Mouse (Mus musculus): Measurements from ENCODE around the gene Adam8.

The Adam8 gene

GRCm38 (mm10) chr7:139992406-139992805, at the start of gene Adam8:
TSS of gene Adam8 (minus strand) at chr7:139992562.
- no peak for DNase-seq (ENCODE audit: low read depth)

- no peak for DNase-seq (ENCODE audit: low read depth)
Measured at GRCm38 (mm10) chr7:140037171-140037555, 44.8 kb upstream of the Adam8 start.

GRCm38 (mm10) chr7:140036281-140037170, 44.2 kb upstream of the Adam8 start, which contains the start of the genes Zfp511 and Tubgcp2:
TSS of gene Zfp511 (plus strand) at chr7:140036391.
TSS of gene Tubgcp2 (minus strand) at chr7:140036669.
- DNase-seq (ENCODE audit: low read depth), result peak; percentile 89

GRCm38 (mm10) chr7:140035456-140035855, 43.1 kb upstream of the Adam8 start:
- no peak for DNase-seq (ENCODE audit: low read depth)

- no peak for DNase-seq (ENCODE audit: low read depth)
Measured at GRCm38 (mm10) chr7:140033386-140033785, 41.0 kb upstream of the Adam8 start.

- DNase-seq (ENCODE audit: low read depth), result no peak
Measured at GRCm38 (mm10) chr7:140032366-140032765, 40.0 kb upstream of the Adam8 start.

- no peak for DNase-seq (ENCODE audit: low read depth)
Measured at GRCm38 (mm10) chr7:140031771-140032170, 39.4 kb upstream of the Adam8 start.

- DNase-seq (ENCODE audit: low read depth), result no peak
Measured at GRCm38 (mm10) chr7:140011336-140011735, 19.0 kb upstream of the Adam8 start.

GRCm38 (mm10) chr7:140007781-140008180, 15.4 kb upstream of the Adam8 start:
- DNase-seq (ENCODE audit: low read depth), result no peak

- no peak for DNase-seq (ENCODE audit: low read depth)
Measured at GRCm38 (mm10) chr7:140006861-140007611, 14.7 kb upstream of the Adam8 start.

GRCm38 (mm10) chr7:140004666-140005065, 12.3 kb upstream of the Adam8 start:
- no peak for DNase-seq (ENCODE audit: low read depth)

- no peak for DNase-seq (ENCODE audit: low read depth)
Measured at GRCm38 (mm10) chr7:140001086-140001740, 8.9 kb upstream of the Adam8 start.

GRCm38 (mm10) chr7:139998691-139999350, 6.5 kb upstream of the Adam8 start:
- DNase-seq (ENCODE audit: low read depth), result no peak

- DNase-seq (ENCODE audit: low read depth), result no peak
Measured at GRCm38 (mm10) chr7:139994676-139995075, 2.3 kb upstream of the Adam8 start.

- no peak for DNase-seq (ENCODE audit: low read depth)
Measured at GRCm38 (mm10) chr7:139994202-139994601, 1.8 kb upstream of the Adam8 start.

- DNase-seq (ENCODE audit: low read depth), result no peak
Measured at GRCm38 (mm10) chr7:139993532-139993931, 1.2 kb upstream of the Adam8 start.

GRCm38 (mm10) chr7:139990864-139991394, 1.4 kb downstream of the Adam8 start:
- DNase-seq (ENCODE audit: low read depth), result no peak

- no peak for DNase-seq (ENCODE audit: low read depth)
Measured at GRCm38 (mm10) chr7:139988272-139988671, 4.1 kb downstream of the Adam8 start.

- no peak for DNase-seq (ENCODE audit: low read depth)
Measured at GRCm38 (mm10) chr7:139984505-139984904, 7.9 kb downstream of the Adam8 start.

GRCm38 (mm10) chr7:139982058-139982457, 10.3 kb downstream of the Adam8 start:
- no peak for DNase-seq (ENCODE audit: low read depth)

- DNase-seq (ENCODE audit: low read depth), result no peak
Measured at GRCm38 (mm10) chr7:139980778-139981177, 11.6 kb downstream of the Adam8 start.
